Mouse (Mus musculus) layer of hippocampus, adult 11-12 months (tissue): ENCODE data around the gene Fblim1.

Experiments used
- DNase-seq: peaks from one replicate; pipeline ENCODE4 v3.0.0; 2022; ENCODE audit warnings: low spot score

The Fblim1 gene

GRCm38 (mm10) chr4:141599251-141600141 lies 6.4 kb downstream of the Fblim1 start:
- no peak for DNase-seq

GRCm38 (mm10) chr4:141598894-141599250 lies 7.0 kb downstream of the Fblim1 start:
- no peak for DNase-seq

- DNase-seq, result no peak
Observed at GRCm38 (mm10) chr4:141598199-141598893, 7.5 kb downstream of the Fblim1 start.

GRCm38 (mm10) chr4:141596700-141597328 lies 9.1 kb downstream of the Fblim1 start:
- DNase-seq, result no peak

GRCm38 (mm10) chr4:141595605-141596268 lies 10.2 kb downstream of the Fblim1 start:
- DNase-seq, result no peak

- DNase-seq, result no peak
Observed at GRCm38 (mm10) chr4:141595138-141595537, 10.8 kb downstream of the Fblim1 start.

- no peak for DNase-seq
Observed at GRCm38 (mm10) chr4:141591547-141591946, 14.3 kb downstream of the Fblim1 start.

- DNase-seq, result no peak
Observed at GRCm38 (mm10) chr4:141583919-141584318, 22.0 kb downstream of the Fblim1 start.

- DNase-seq, result no peak
Observed at GRCm38 (mm10) chr4:141581051-141581450, 24.8 kb downstream of the Fblim1 start.

- no peak for DNase-seq
Observed at GRCm38 (mm10) chr4:141578833-141579232, 27.1 kb downstream of the Fblim1 start.

- DNase-seq, result no peak
Observed at GRCm38 (mm10) chr4:141576877-141577276, 29.0 kb downstream of the Fblim1 start.

- no peak for DNase-seq
Observed at GRCm38 (mm10) chr4:141576404-141576803, 29.5 kb downstream of the Fblim1 start.

GRCm38 (mm10) chr4:141574789-141575702 lies 30.9 kb downstream of the Fblim1 start:
- peak; percentile 75 for DNase-seq

GRCm38 (mm10) chr4:141573359-141573966 lies 32.4 kb downstream of the Fblim1 start:
- no peak for DNase-seq

- no peak for DNase-seq
Observed at GRCm38 (mm10) chr4:141572668-141573358, 33.1 kb downstream of the Fblim1 start.

- no peak for DNase-seq
Observed at GRCm38 (mm10) chr4:141571934-141572333, 34.0 kb downstream of the Fblim1 start.

- no peak for DNase-seq
Observed at GRCm38 (mm10) chr4:141571337-141571739, 34.6 kb downstream of the Fblim1 start.

- no peak for DNase-seq
Observed at GRCm38 (mm10) chr4:141570821-141571220, 35.1 kb downstream of the Fblim1 start.

GRCm38 (mm10) chr4:141570004-141570403 lies 35.9 kb downstream of the Fblim1 start:
- DNase-seq, result no peak

GRCm38 (mm10) chr4:141568966-141569365 lies 36.9 kb downstream of the Fblim1 start:
- DNase-seq, result no peak
